Mouse (Mus musculus) erythroid progenitor cell, adult 5-6 weeks (primary cell): ENCODE results near the gene Ppid. TPM values are rescaled to one million over a fixed set of nuclear protein-coding genes. Genes with fewer than 3 reads are reported as not detected.

ENCODE experiments used
- ATAC-seq: replicated peaks from 2 replicates; pipeline ENCODE4 v1.8.0; 2016; ENCODE audit warnings: moderate number of reproducible peaks, mild to moderate bottlenecking, moderate TSS enrichment, inconsistent platforms; ENCODE audit not compliant: poor library complexity, low FRiP score, severe bottlenecking
- total RNA-seq, 2 experiments: library from RNA; stranded (forward) in 1 of 2; stranded (reverse) in 1 of 2; fragments of 150-400 nt in 1 of 2; fragments of 186-747, 209-891 nt in 1 of 2; gene quantifications; 2 replicates each; pipeline versions ENCODE4 v1.2.3 to v1.2.4; 2015 to 2017; ENCODE audit warnings: low replicate concordance in 2 of 2

Ppid gene
- total RNA-seq, 2 experiments from 2014 or later = 75.0 to 84.3 TPM

DNA sequence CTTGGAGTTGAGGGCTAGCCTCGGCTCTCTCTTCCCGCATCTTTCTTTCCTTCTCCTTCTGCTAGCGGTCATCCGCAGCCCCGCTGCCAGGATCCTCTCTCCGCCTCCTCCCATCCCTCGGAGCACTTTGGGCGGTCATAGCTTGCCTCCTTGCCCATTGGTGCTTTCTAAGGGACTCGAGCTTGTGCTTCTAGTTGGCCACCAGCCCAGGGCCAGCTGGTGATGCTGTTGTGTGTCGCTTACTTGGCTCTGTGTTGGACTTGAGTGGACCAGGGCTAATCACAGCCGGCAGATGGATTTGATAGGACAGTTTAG is 38.2 kb downstream of the Ppid start, which contains the start of gene Etfdh:
Etfdh (minus strand) TSS at position 85 of the 315 bp plus-strand sequence.
- ATAC-seq = peak; percentile 66

DNA sequence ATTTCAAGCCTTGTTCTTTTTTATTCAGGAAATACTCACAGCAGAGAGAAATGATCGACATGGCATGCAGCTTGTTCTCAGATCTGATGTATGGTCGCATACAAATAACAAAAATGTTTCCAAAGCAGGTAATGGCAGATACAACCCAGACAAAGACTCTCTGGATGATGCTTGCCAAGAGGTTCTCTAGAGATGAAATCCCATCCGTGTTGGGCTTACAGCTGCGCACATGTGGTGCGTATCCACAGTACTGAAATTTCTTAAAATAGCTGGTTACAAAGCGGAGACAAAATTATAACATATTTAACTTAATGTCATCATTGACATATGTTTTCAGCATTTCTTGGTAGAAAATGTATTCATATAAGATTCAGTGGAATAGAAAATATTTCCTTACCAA is 61.0 kb downstream of the Ppid start:
- ATAC-seq = no peak

Other genes starting within 250 kb of the Ppid start
- 73.2 and 101 TPM in 2 replicates for gene Fnip2, start 23.5 kb upstream of the Ppid start, total RNA-seq (2015; ENCODE audit: low replicate concordance)
- 85.6 and 109 TPM in 2 replicates for gene Fnip2, start 23.5 kb upstream of the Ppid start, total RNA-seq (2017; ENCODE audit: low replicate concordance)
- 30.3 and 50.3 TPM in 2 replicates for gene 4930579G24Rik, start 37.7 kb downstream of the Ppid start, total RNA-seq (2015; ENCODE audit: low replicate concordance)
- 14.9 and 22.4 TPM in 2 replicates for gene 4930579G24Rik, start 37.7 kb downstream of the Ppid start, total RNA-seq (2017; ENCODE audit: low replicate concordance)
- 35.0 and 44.0 TPM in 2 replicates for gene Etfdh, start 38.2 kb downstream of the Ppid start, total RNA-seq (2015; ENCODE audit: low replicate concordance)
- 31.8 and 39.0 TPM in 2 replicates for gene Etfdh, start 38.2 kb downstream of the Ppid start, total RNA-seq (2017; ENCODE audit: low replicate concordance)
- not detected in 2 replicates for gene Rxfp1, start 146.5 kb downstream of the Ppid start, total RNA-seq (2015; ENCODE audit: low replicate concordance)
- gene Rxfp1, start 146.5 kb downstream of the Ppid start, total RNA-seq (2017; ENCODE audit: low replicate concordance) = not detected in 2 replicates